Mouse (Mus musculus): ENCODE measurements around the gene Maml3. TPM values are rescaled to one million over a fixed set of nuclear protein-coding genes. Genes with fewer than 3 reads are reported as not detected.

The Maml3 gene
- polyA plus RNA-seq, 1 experiment = 0.01 TPM

DNA sequence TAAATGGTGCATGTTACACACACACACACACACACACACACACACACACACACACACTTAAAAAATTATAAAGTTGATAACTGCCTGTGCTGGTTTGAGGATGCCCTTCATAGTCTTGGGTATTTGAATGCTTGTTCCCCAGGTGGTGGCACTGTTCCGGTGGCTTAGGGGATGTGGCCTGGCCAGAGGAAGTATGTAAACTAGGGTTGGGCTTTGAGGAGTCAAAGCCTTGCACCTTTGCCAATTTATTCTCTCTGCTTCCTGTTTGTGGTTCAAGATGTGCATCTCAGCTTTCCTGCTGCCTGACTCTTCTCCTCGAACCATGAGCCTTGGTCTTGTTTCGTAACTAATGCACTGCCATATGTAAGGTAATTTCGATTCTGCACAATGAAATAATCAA is 257.6 kb downstream of the Maml3 start:
- no peak for TF ChIP-seq GATA1 (IDR thresholded peaks at IDR 0.05; ENCODE audit: low read length)

DNA sequence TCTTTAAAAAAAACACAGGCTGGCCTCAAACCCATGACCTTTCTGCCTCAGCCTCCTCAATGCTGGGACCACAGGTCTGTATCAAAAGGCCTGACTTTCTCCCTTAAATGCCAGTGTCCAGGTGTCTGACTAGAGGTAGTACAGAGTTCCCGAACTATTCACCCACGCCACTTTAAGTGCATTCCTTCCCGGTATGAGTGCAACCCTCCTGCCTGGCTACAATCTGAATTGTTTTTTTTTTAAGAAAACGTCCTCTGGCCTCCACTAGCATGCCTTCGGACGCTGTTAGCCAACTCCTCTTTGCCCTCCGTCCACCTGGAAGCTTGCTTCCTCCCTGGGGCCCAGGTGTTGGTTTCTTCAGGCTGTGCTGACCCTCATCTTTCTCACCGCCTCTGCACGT is 260.6 kb downstream of the Maml3 start:
- TF ChIP-seq GATA1 (IDR thresholded peaks at IDR 0.05; ENCODE audit: low read length) = no peak

- TF ChIP-seq GATA1 (IDR thresholded peaks at IDR 0.05; ENCODE audit: low read length) = no peak
These were observed 262.7 kb downstream of the Maml3 start for GRCm38 (mm10) chr3:51842140-51842539.

GRCm38 (mm10) chr3:51841598-51841997 is 263.3 kb downstream of the Maml3 start:
- no peak for TF ChIP-seq GATA1 (IDR thresholded peaks at IDR 0.05; ENCODE audit: low read length)

DNA sequence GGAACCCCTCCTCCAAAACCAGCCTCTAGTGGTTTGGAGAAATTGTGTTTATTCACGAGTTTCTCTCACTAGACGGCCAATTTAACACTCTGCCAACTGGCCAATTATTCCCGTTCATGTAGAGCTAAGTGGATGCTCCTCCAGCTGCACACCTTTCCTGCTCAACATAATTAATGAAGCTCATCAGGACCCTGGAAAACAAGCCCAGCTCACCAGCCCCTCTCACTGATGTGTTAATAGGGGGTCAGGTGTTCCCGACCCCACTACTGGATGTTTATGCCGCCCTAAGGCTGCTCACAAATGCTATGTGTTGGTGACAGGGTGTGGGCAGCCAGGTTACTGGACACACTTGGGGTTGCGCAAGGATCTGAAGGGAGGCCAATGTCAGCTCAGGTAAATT is 263.7 kb downstream of the Maml3 start:
- no peak for TF ChIP-seq GATA1 (IDR thresholded peaks at IDR 0.05; ENCODE audit: low read length)

- TF ChIP-seq GATA1 (IDR thresholded peaks at IDR 0.05; ENCODE audit: low read length) = no peak
These were observed 264.6 kb downstream of the Maml3 start for GRCm38 (mm10) chr3:51840095-51840805.

DNA sequence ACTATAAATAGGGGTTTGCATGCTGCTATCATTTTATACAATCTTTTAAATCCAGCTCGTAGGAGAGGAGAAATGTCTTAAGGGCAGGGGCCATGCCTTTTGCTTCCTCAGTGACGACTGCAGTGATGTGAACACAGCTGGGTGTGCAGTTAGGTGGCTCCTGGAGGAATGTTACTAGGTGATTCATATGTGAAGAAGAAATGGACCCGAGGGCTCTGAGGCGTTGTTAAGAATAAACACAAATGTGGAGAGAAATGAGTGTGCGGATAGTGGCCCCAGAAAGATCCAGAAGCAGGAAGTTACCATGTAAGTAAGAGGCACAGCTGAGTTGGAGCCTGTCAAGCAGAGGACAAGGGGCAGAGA is 265.5 kb downstream of the Maml3 start:
- no peak for TF ChIP-seq GATA1 (IDR thresholded peaks at IDR 0.05; ENCODE audit: low read length)

- no peak for TF ChIP-seq GATA1 (IDR thresholded peaks at IDR 0.05; ENCODE audit: low read length)
These were observed 266.1 kb downstream of the Maml3 start for GRCm38 (mm10) chr3:51838696-51839352.

DNA sequence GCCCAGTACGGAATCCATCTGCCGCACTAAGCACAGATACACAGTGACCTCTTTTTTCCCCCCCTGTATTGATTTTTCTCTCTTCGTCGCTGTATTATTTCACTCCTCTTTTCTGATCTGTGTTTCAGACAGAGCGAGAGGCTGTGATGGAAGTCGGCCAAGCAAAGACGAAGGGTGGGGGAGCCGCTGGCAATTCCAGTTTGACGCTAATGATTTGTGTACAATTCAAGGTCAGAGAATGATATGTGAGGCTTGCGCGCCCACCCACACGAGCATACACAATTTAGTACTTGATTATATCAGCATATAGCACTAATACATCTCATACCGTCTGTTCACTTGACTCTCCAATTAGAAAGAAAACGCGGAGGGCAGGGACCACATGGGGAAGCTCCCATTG is 271.9 kb downstream of the Maml3 start:
- TF ChIP-seq GATA1 (IDR thresholded peaks at IDR 0.05; ENCODE audit: low read length) = no peak

DNA sequence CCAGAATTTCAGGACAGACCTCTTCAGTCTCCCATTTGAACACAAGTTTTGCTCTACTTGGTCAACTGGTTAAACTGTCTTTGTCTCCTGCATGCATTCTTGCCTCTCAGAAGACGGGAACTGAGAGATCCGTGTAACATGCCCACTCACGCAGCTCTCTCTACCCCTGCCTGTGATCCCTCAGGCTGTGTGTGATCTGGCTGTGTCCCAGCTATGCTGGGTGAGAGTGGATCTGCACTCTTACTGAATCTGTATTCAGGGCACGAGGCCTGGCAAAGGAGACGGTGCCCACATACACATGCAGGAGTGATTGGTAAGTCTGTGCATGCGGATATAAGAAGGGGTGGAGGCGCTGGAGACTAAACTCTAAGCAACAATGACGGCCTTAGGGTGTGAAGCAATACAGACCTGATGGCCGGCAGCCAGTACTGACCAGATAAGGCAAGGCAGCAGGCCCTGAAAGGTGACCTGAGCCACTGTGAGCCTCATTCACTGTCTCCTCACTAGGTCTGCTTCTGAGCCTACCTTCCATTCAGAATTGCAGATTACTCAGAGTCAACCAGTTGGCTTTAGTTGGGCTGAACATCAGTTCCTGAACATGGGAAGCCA is 274.0 kb downstream of the Maml3 start:
- no peak for TF ChIP-seq GATA1 (IDR thresholded peaks at IDR 0.05; ENCODE audit: low read length)

DNA sequence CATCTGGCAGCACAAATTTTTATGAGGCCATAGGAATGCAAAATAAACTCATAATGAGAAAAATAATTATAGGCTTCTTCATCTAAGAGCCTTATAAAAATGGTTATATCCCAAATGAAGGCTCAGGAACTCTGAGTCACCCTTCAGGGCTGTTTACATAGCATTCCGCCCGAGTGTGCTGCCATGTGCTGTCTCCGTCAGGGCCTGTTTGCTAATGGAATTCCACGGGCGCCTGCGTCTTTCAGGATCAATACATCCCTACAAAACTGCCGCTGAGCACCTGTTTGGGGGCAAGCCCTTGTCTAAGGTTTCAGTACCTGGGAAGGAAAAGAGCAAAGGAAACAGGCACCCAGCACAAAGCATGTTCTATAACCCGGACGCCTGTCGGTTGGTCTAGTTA is 279.3 kb downstream of the Maml3 start:
- no peak for TF ChIP-seq GATA1 (IDR thresholded peaks at IDR 0.05; ENCODE audit: low read length)

DNA sequence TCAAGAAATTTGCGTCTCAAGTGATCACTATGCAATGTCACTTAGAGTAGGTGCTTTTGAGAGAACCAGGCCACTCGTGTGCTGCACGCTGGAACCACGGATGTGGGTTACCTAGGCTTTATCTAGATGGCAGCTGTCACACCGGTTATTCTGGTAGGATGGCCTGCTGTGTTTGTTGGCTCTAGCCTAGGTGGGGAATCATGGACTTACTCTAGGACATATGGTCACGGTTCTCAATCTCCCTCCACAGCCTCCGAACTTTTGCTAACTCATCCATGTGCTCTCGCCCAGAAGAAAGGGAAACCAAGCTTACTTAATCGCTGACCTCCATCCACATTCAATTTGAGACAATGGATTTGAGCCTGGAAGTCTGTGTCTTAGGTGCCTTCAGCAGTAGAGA is 280.4 kb downstream of the Maml3 start:
- TF ChIP-seq GATA1 (IDR thresholded peaks at IDR 0.05; ENCODE audit: low read length) = no peak

- TF ChIP-seq GATA1 (IDR thresholded peaks at IDR 0.05; ENCODE audit: low read length) = no peak
These were observed 283.3 kb downstream of the Maml3 start for GRCm38 (mm10) chr3:51821551-51821950.

DNA sequence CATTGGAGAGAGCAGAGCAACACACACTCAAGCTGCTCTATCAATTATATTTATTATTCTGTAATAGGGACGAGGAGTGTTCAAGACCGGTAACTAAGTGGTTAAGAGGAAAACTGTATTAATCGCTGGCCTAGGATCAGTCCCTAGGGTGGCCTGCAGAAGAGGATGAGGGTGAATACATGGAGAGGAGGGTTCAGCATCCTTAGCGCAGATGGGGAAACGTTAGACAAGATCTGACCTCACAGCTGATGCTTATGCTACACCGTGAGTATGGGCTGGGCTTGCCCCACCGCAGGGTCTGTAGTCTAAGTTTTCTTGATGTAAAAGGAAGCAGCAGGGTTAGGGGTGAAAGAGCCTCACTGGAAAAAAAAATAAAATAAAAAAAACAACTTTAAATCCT is 285.8 kb downstream of the Maml3 start:
- no peak for TF ChIP-seq GATA1 (IDR thresholded peaks at IDR 0.05; ENCODE audit: low read length)

GRCm38 (mm10) chr3:51817919-51818318 is 287.0 kb downstream of the Maml3 start:
- TF ChIP-seq GATA1 (IDR thresholded peaks at IDR 0.05; ENCODE audit: low read length) = no peak

GRCm38 (mm10) chr3:51817329-51817728 is 287.5 kb downstream of the Maml3 start:
- TF ChIP-seq GATA1 (IDR thresholded peaks at IDR 0.05; ENCODE audit: low read length) = no peak

Measured in G1E-ER4 (cell line).